Mouse (Mus musculus) testis, postnatal 10 days (tissue): ENCODE measurements around the gene Ints4.

Experiments used
- DNase-seq: peaks from one replicate; pipeline ENCODE4 v3.0.0; 2021; ENCODE audit warnings: low spot score

Ints4 gene

DNA sequence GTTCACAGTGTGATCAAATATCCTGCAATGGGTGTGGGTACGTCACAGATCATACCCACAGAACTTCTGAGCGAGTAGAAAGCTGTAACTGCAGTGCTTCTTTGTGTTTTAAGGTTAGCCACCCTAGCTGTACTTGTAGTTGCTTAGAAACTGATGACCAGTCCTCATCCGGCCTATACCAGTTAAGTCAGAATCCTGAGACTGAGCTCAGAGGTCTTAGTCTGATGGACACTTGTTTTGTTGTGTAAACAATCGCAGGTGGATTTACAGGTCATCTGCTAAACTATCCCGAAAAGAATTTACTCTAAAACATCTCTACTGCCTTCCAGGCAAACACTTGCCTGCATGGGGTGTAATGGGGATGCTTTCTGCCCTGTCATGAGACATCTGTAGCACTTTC is 55.8 kb downstream of the Ints4 start:
- no peak for DNase-seq

DNA sequence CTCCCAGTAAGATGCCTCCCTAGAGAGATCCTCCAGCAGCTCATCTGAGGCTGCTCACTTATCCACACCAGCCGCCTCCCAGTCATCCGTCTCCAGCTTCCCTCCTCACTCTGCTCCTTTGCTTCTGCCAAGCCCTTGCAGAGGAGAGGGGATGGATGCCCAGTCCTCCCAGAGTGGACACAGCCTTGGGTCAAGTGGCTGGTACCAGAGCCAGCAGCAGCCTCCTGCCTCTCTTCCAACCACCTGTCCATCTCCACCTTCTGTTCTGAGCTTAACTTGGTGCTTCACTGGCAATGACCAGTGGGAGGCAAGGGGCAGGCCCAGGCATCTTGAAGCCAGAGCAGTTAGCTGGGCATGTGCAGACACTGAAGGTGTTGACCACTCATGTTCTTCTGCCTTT is 65.7 kb downstream of the Ints4 start:
- no peak for DNase-seq

DNA sequence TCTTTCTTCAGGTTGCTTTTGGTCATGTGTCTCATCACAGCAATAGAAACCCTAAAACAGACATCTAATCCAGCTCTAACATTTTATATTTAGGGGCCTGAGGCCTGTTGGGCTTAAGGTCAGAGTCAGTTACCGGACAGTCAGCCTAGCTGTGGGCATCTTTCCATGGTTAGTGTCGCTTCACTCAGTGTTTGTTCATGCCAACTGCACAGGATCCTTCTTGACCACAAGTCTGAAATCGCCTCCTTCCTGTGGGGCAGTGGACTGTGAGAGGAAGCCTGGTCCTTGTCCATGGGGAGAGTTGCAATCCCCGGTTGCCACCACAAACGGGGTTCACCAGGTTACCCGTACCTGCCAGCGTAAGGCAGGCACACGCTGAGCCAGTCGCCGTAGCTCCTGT is 68.5 kb downstream of the Ints4 start:
- no peak for DNase-seq

DNA sequence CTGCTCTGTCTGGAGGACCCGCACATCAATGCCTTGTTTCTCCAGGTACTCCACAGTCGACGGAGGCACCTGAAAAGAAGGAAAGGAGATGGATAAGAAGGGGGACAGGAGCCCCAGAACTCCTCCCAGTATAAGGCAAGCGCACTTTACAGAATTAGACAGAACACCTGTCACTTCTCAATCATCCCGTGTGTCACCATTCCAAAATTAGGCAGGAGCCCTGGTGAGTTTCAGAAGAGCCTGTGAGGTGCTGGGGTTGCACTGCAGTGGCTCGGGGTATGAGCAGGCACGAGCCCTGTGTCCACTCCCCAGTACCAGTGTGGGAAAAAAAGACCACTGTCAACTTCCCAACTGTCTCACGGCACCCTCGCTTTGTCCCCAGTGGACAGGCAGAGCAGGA is 69.9 kb downstream of the Ints4 start:
- DNase-seq, result no peak

DNA sequence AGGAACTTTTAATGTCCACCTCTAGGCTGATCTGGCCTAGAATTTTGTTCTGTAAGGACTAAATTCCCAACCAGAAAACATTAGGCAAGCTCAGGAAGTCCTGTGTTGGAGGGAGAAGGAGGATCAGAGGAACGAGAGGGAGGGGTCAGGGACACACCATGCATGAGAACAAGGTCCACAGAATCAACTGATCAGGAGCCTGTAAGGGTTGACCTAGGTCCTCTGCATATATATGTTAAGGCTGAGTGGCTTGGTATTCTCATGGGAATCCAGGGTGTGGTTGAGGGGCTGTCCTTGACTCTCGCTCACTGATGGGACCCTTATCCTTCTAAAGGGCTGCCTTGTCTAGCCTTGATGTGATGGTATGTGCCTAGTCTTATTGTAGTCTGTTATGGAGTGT is 82.8 kb downstream of the Ints4 start:
- no peak for DNase-seq

DNA sequence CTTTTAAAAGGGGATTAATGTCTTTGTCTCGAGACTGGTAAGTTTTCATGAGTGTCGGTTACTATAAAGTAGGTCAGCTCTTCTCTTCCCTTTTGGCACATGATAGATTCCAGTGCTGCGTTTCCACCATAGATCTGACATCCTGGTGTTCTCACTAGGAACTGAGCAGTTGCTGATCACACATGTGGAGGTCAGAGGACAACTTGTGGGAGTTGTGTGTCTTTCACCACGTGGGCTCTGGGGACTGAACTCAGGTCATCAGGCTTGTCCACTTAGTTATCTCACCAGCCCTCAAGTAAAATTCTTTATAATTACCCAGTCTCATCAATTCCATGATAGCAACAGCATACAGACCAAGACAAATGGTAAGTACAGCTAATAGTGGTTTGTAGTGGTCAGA is 88.6 kb downstream of the Ints4 start:
- DNase-seq, result no peak

DNA sequence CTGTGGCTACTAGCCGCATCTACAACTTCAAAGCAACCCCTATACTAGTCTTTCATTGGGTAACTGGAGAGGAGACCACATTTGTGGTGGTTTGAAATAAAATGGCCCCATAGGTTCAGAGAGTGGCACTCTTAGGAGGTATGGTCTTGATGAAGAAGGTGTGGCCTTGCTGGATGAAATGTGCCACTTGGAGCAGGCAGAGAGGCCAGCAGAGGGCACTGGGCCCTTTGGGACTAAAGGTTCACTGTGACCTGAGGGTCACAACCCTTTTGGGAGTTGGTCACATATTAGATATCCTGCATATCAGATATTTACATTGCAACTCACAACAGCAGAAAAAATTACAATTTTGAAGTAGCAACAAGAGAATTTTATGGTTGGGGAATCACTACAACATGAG is 89.6 kb downstream of the Ints4 start:
- no peak for DNase-seq

DNA sequence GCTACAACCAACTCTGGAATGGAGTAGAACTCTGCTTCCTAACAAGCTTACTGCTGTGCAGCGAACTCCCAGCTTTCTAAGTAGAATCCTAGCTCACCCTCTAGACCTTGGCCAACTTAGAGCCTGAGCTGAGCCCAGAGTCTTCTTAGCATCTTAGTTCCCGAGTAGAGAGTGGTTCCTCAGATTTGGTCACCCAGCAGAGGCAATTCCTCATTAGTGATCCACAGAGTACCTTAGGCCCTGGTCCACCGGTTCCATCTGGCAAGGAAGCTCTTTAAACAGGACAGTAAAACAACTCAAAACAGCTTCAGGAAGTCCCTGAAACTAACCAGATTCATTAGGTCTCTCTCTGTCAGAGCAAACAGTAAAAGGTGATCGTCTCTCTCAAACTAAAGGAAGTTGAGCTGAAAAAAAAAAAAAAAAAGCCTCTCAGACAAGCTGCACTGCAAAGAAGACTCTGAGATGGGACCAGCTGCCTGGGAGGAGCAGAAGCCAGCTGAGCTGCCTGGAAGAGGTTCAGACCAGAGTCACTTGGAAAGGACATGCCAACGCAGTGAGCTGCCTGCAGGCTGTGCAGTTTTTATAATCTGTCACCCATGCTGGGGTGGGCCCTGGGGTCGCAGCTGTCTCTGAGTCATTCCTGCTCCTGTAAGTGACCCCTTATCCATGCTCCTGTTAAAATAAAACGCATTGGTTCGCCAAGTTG is 97.8 kb downstream of the Ints4 start:
- DNase-seq, result peak; percentile 57

DNA sequence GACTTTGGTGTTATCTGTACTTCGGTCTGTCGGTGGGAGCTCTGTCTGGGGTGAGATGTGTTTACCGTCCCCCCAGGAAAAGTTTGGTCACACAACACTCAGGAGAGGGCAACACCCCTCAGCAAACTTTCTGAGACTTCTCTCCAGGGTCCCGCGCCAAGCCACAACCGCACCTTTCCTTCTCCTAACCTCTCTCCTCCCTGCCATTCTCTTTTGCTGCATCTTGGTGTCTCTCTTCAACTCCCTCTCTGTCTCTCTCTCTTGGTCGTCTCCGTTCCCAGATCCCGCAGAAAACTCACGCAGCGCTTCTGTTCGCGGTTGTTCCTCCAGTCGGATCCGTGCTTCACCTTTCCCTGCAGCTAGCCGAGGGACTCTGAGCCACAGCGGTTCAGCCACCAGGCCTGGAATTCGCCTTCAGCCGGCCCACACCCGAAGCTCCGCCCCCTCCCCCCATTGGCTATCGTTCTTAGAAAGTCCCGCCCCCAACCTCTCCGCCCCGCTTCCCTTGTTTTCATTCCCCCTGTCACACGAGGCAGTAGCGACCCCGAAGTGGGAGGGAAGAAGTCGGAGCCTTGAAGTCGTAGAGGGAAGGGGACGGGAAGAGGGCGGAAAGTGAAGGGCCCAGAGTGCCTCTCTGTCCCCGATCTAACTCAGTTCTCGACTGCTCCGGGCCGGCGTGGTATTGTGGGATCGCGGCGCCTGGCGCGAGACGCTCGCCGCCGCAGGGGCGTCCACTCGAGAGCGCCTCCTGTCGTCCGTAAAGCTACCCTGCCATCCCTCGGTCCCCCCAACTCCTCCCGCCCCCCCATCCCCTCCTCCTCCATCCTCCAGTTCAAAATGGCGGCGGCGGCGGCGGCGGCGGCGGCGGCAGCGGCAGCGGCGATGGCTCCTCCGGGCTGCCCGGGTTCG is 98.6 kb downstream of the Ints4 start, which contains the start of the genes Aamdc and Rsf1:
TSS of gene Aamdc (minus strand) at position 431 of the 909 bp plus-strand sequence.
TSS of gene Rsf1 (plus strand) at position 823 of the 909 bp plus-strand sequence.
- DNase-seq, result peak; percentile 97

DNA sequence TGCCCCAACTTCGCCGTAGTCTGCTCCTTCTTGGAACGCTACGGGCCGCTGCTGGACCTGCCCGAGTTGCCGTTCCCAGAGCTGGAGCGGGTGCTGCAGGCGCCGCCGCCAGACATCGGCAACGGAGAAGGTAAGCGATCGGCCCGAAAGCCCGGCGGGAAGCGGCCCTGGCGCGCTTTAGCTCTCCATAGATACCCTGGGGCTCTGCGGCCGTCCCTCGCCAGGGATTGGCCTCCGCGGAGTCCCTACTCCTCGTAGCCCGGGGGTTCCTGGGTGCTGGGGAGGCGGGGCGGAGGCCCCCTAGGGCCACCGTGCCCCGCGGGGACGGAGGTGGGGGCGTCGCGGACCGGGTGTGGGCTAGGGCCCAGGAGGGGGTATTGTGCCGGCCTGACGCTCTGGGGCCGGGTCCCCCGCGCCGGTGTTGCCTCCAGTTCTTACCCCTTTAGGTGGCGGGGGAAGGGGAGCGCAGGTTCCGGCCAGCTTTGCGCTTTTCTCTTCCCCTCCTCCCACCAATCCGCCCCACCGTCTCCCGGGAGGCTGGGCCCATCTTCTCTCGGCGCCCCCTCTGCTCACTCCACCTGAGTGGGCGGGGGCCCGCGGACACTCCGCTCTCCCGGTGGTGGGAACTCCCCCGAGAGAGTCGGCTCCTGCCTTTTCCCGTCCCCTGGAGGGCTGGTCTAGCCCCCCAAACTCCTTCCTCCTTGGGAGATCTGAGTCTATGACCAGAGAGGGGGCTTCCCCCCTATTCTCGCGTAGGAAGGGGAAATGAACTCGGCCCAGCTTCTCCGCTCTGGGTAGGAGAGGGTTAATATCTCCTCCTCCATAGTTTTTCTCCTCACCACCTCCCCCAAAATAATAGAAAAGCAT is 99.5 kb downstream of the Ints4 start:
- DNase-seq, result peak; percentile 71

DNA sequence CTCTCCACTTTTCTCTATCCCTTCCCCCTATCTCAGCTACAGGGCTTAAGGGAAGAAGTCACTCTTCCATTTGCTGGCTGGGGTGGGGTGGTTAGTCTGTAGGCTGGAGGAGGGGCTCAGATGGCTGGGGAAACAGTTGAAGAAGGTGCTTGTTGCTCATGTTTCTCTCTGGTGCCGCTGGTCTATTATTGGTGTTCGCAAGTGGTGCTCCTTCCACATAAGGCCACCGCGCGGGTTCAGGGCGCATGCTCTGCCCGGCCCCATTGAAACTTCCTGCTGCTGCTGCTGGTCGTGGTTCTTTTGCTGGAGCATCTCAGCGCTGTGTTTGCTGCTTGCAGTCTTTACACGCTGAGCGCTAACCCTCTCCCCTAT is 100.1 kb downstream of the Ints4 start:
- peak; percentile 81 for DNase-seq

DNA sequence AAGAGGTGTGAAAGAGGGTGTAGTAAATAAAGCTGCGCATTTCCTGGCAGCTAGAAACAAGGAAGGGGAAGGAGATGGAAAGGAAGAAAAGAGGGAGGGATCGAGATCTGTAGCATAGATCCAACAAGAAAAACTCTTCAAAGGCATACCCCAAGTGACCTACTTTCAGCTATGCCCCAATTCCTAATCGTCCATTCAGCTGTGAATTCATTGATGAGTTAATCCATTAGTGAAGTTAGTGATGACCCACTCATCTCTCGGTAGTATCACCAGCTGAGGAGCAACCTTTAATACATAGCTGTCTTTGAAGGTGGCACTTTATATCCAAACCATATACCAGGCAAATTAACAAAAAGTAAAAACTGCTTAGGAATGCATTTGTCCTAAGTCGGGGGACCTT is 107.8 kb downstream of the Ints4 start:
- DNase-seq, result no peak

DNA sequence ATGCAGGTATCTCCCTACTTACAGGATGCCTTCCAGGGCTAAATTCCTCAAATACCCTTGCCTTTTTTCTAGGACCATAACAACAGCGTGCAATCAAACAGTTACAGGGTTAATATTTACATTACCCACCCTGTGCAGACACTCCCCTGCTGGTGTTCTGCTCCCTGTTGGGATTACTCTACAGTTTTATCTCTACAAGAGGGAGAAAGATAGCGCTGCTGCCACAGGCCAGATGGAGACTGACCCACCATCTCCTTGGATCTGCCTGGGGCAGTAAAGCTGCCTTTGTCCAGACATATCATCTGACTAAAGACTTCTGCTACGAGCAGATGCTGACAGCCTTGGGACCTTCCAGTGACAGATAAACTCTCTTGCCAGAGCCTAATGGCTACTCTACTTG is 109.7 kb downstream of the Ints4 start:
- no peak for DNase-seq
